ENCODE assay signal across 8 mouse cellular contexts in the genomic region with DNA sequence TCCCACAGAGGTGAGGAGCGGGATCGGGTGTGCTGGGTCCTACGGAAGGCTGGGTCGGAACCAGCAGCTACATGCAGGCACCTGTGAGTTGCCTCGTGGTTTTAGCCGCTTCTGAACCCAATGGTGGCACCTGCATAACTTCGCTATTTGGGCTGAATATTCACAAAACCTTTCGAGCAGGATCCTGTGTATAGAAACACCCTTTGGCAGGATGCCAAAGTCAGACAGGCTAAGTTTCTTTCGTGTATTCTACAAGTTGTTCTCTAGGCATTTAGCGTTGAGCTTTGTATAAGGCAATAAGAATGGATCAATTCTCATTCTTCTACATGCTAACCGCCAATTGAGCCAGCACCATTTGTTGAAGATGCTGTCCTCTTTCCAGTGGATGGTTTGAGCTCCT. TPM values are rescaled to one million over a fixed set of nuclear protein-coding genes. Genes with fewer than 3 reads are reported as not detected.
DNase-seq lines count a peak whose midpoint lies in the region; ATAC-seq and TF ChIP-seq lines count a peak whose summit lies in the region.
"Not testable (repeated sequence)": the region's sequence is repeated elsewhere in the genome, so short reads cannot be mapped to it uniquely, and the experiment has no call there.

No protein-coding gene starts in this region.

- H3K4me2 ChIP-seq in embryonic facial prominence, embryonic 15.5 days (replicated peaks) = peak overlapping the region; percentile 51
- H3K4me2 ChIP-seq in heart, embryonic 14.5 days (ENCODE audit: low read length) = peak overlapping the region; percentile 72
- H3K4me2 ChIP-seq in kidney, embryonic 14.5 days (replicated peaks; ENCODE audit: low read depth, low read length) = peak overlapping the region; percentile 46
- H3K4me2 ChIP-seq in liver, embryonic 11.5 days = peak overlapping the region; percentile 67
- peak overlapping the region; percentile 61 for H3K4me2 ChIP-seq in midbrain, embryonic 14.5 days (ENCODE audit: low read length)

- not testable (repeated sequence) for TF ChIP-seq POLR2A in spleen, adult 2 months (IDR thresholded peaks at IDR 0.05; ENCODE audit: low read depth, low read length)

- peak; percentile 0 for DNase-seq in brain, embryonic 18.5 days (ENCODE audit: low read depth, low spot score)
- DNase-seq in liver, embryonic 11.5 days (ENCODE audit: low spot score) = not testable (repeated sequence)
- DNase-seq in midbrain, embryonic 14.5 days = peak; percentile 64
- DNase-seq in spleen, adult 2 months (ENCODE audit: low read depth in 1 of 2, low spot score in 2 of 2) = peak in 1 of 2 experiments; percentile 32

- not testable (repeated sequence) for H3K9me3 ChIP-seq in embryonic facial prominence, embryonic 15.5 days (replicated peaks); heart, embryonic 14.5 days (ENCODE audit: control insufficient read depth, low read length); kidney, embryonic 14.5 days (ENCODE audit: control insufficient read depth, low read length); liver, embryonic 11.5 days (ENCODE audit: control insufficient read depth, low read length); midbrain, embryonic 14.5 days (ENCODE audit: control insufficient read depth, low read length)

- peak overlapping the region; percentile 52 for H3K4me3 ChIP-seq in embryonic facial prominence, embryonic 15.5 days (replicated peaks)
- H3K4me3 ChIP-seq in heart, embryonic 14.5 days (ENCODE audit: control insufficient read depth in 1 of 2, insufficient read depth in 1 of 2, low read depth in 1 of 2, low read length in 2 of 2) = peak overlapping the region; percentile 57 to 69
- H3K4me3 ChIP-seq in kidney, embryonic 14.5 days (ENCODE audit: low read length) = peak overlapping the region; percentile 53
- H3K4me3 ChIP-seq in liver, embryonic 11.5 days (ENCODE audit: low read depth, low read length) = peak overlapping the region; percentile 63
- peak overlapping the region; percentile 49 for H3K4me3 ChIP-seq in midbrain, embryonic 14.5 days (replicated peaks; ENCODE audit: low read depth, low read length)
- H3K4me3 ChIP-seq in spleen, adult 2 months (ENCODE audit: extremely low read depth, insufficient read depth, insufficient read length) = peak overlapping the region; percentile 65

- ATAC-seq in CD4-positive, CD25-positive, alpha-beta regulatory T cell, adult 4 months = peak; percentile 1
- not testable (repeated sequence) for ATAC-seq in embryonic facial prominence, embryonic 15.5 days (ENCODE audit: insufficient number of reproducible peaks, low FRiP score, low TSS enrichment, low read depth); heart, embryonic 14.5 days (ENCODE audit: insufficient number of reproducible peaks, insufficient read depth, low FRiP score, low read depth); kidney, embryonic 14.5 days (ENCODE audit: low FRiP score, low TSS enrichment); midbrain, embryonic 14.5 days (ENCODE audit: low FRiP score, low TSS enrichment)
- 0 out of 2 replicates have a peak, but pooled peaks have one; percentile 16 for ATAC-seq in liver, embryonic 11.5 days (replicated peaks; ENCODE audit: low FRiP score)

- TF ChIP-seq CTCF in spleen, adult 2 months (IDR thresholded peaks at IDR 0.05; ENCODE audit: extremely low read depth, insufficient read depth, insufficient read length, insufficient replicate concordance) = not testable (repeated sequence)

- H3K27ac ChIP-seq in embryonic facial prominence, embryonic 15.5 days (replicated peaks) = peak overlapping the region; percentile 28; the same call in 1 of the 2 replicates
- peak overlapping the region; percentile 62 to 77; a peak in 3 of 4 replicates for H3K27ac ChIP-seq in heart, embryonic 14.5 days (replicated peaks in 1 of 2; ENCODE audit: control insufficient read depth in 1 of 2, insufficient read depth in 1 of 2, low read depth in 2 of 2, low read length in 2 of 2)
- not testable (repeated sequence) for H3K27ac ChIP-seq in kidney, embryonic 14.5 days (ENCODE audit: low read depth, low read length); liver, embryonic 11.5 days (ENCODE audit: low read depth, low read length); midbrain, embryonic 14.5 days (replicated peaks; ENCODE audit: low read depth, low read length)
- H3K27ac ChIP-seq in spleen, adult 2 months (ENCODE audit: insufficient read depth, low read length) = peak overlapping the region; percentile 51; the same call in 1 of the 2 replicates

- not testable (repeated sequence) for H3K36me3 ChIP-seq in embryonic facial prominence, embryonic 15.5 days; heart, embryonic 14.5 days (ENCODE audit: control insufficient read depth, insufficient read depth, low read length); kidney, embryonic 14.5 days (ENCODE audit: control insufficient read depth, insufficient read depth, low read length); liver, embryonic 11.5 days (ENCODE audit: control insufficient read depth, insufficient read depth, low read length); midbrain, embryonic 14.5 days (ENCODE audit: control insufficient read depth, insufficient read depth, low read length); spleen, adult 2 months (ENCODE audit: control insufficient read depth, insufficient read depth, low read length)

- H3K27me3 ChIP-seq in embryonic facial prominence, embryonic 15.5 days; heart, embryonic 14.5 days (ENCODE audit: control insufficient read depth, insufficient read depth, low read length); kidney, embryonic 14.5 days (ENCODE audit: control insufficient read depth, insufficient read depth, low read length); liver, embryonic 11.5 days (replicated peaks; ENCODE audit: control insufficient read depth, insufficient read depth, low read length); midbrain, embryonic 14.5 days (ENCODE audit: control insufficient read depth, insufficient read depth, low read length); spleen, adult 2 months (ENCODE audit: control insufficient read depth, insufficient read depth, low read length): not testable (repeated sequence)

- not testable (repeated sequence) for H3K4me1 ChIP-seq in embryonic facial prominence, embryonic 15.5 days; heart, embryonic 14.5 days (ENCODE audit: control insufficient read depth in 2 of 2, insufficient read depth in 2 of 2, low read length in 2 of 2); kidney, embryonic 14.5 days (ENCODE audit: control insufficient read depth, insufficient read depth, low read length); liver, embryonic 11.5 days (replicated peaks; ENCODE audit: control insufficient read depth, insufficient read depth, low read length); midbrain, embryonic 14.5 days (ENCODE audit: control insufficient read depth, insufficient read depth, low read length); spleen, adult 2 months (ENCODE audit: control insufficient read depth, insufficient read depth, insufficient read length)

- WGBS in embryonic facial prominence, embryonic 15.5 days = 8% methylated on average over 11 of the region's 11 CpGs
- 13% methylated on average over 11 of the region's 11 CpGs for WGBS in heart, embryonic 14.5 days
- WGBS in kidney, embryonic 14.5 days = 3% methylated on average over 11 of the region's 11 CpGs
- 7% methylated on average over 9 of the region's 11 CpGs for WGBS in liver, embryonic 11.5 days
- WGBS in midbrain, embryonic 14.5 days = 11% methylated on average over 11 of the region's 11 CpGs
- 8% methylated on average over 11 of the region's 11 CpGs for WGBS in spleen, adult 2 months

- peak overlapping the region; percentile 33 for H3K9ac ChIP-seq in embryonic facial prominence, embryonic 15.5 days
- H3K9ac ChIP-seq in heart, embryonic 14.5 days (ENCODE audit: low read length) = peak overlapping the region; percentile 75
- H3K9ac ChIP-seq in kidney, embryonic 14.5 days (ENCODE audit: low read depth, low read length) = peak overlapping the region; percentile 55
- H3K9ac ChIP-seq in liver, embryonic 11.5 days (ENCODE audit: low read depth, low read length) = peak overlapping the region; percentile 57
- H3K9ac ChIP-seq in midbrain, embryonic 14.5 days (replicated peaks; ENCODE audit: low read length) = peak overlapping the region; percentile 47

RNA-seq across cellular contexts. Expression of a gene that starts 58.6 kb away (rescaled TPM):
- 1 to 10 TPM in 1 of 2 experiments, under 1 TPM in 1; 0.87 to 1.9 TPM for polyA plus RNA-seq in CD4-positive, CD25-positive, alpha-beta regulatory T cell, adult 4 months (2017; shearing (Covaris generic))
- 4.8 and 5.6 TPM in 2 replicates for polyA plus RNA-seq in embryonic facial prominence, embryonic 15.5 days (2015; fragmentation: Nextera tagmentation; extraction: Ambion mirVana)
- 4.5 and 5.5 TPM in 2 replicates for polyA plus RNA-seq in heart, embryonic 14.5 days (2014; fragmentation: Nextera tagmentation; extraction: Ambion mirVana)
- polyA plus RNA-seq in kidney, embryonic 14.5 days (2014; fragmentation: Nextera tagmentation; extraction: Ambion mirVana) = 7.5 and 7.8 TPM in 2 replicates
- polyA plus RNA-seq in liver, embryonic 11.5 days (2014; fragmentation: Nextera tagmentation; extraction: Ambion mirVana) = 2.5 and 2.7 TPM in 2 replicates
- 3.2 and 4.3 TPM in 2 replicates for polyA plus RNA-seq in midbrain, embryonic 14.5 days (2014; fragmentation: Nextera tagmentation; extraction: Ambion mirVana)
- polyA plus RNA-seq in spleen, adult 2 months (2012; rRNA removed) = 0.05 and 0.09 TPM in 2 replicates
